Mouse (Mus musculus): ENCODE measurements around the gene Large1.

GRCm38 (mm10) chr8:73016303-73016702 is 337.0 kb downstream of the Large1 start:
- TF ChIP-seq CTCF (IDR thresholded peaks at IDR 0.05; ENCODE audit: low read depth) (no peak), EP300 (IDR thresholded peaks at IDR 0.05; ENCODE audit: low read depth) (no peak)
